8 mouse cellular contexts compared by ENCODE assay signal in genomic region chr5:30709744-30710383, GRCm38 (mm10). TPM values are rescaled to one million over a fixed set of nuclear protein-coding genes. Genes with fewer than 3 reads are reported as not detected.
A peak's percentile ranks its signal among the peaks of the same experiment; 100 is the strongest.
DNase-seq lines count a peak whose midpoint lies in the region; ATAC-seq and TF ChIP-seq lines count a peak whose summit lies in the region.
"Had no signal": no experiment of that assay in that cellular context is flagged by ENCODE, and none has a peak within 500 bp of the region (broad histone marks: within the 10 kb centered on the region; RNA-seq: fewer than 3 reads in every experiment).

No protein-coding gene starts in this region.

- in situ Hi-C loops in ES-E14 (cut with MboI; ENCODE audit: low sequenced_read_pairs in 2 of 2, unreplicated experiment in 2 of 2): no loop called here

- H3K9ac ChIP-seq in ES-E14 (ENCODE audit: insufficient read depth, low read depth, low read length, poor library complexity, severe bottlenecking): no peak overlapping the region
- no peak overlapping the region for H3K9ac ChIP-seq in midbrain, embryonic 14.5 days (replicated peaks; ENCODE audit: low read length)
- H3K9ac ChIP-seq: neural tube, embryonic 12.5 days had no signal

- no peak overlapping the region for H3K4me2 ChIP-seq in midbrain, embryonic 14.5 days (ENCODE audit: low read length)

- no peak overlapping the region for H3K27ac ChIP-seq in ES-E14 (ENCODE audit: insufficient read depth, low read depth, low read length, poor library complexity, severe bottlenecking)
- H3K27ac ChIP-seq in midbrain, embryonic 14.5 days (replicated peaks; ENCODE audit: low read depth, low read length): no peak overlapping the region
- H3K27ac ChIP-seq: neural tube, embryonic 12.5 days had no signal

- intact Hi-C loops in heart, postnatal 36 days (cut with DNase I): loop anchor here (1.0 kb wide), 2 partner anchors 65 to 86 kb away; no protein-coding TSS in a partner anchor

- no peak overlapping the region for H3K4me3 ChIP-seq in ES-E14 (ENCODE audit: insufficient read depth in 1 of 2, low read depth in 1 of 2, low read length in 2 of 2, poor library complexity in 1 of 2, severe bottlenecking in 1 of 2)
- H3K4me3 ChIP-seq in midbrain, embryonic 14.5 days (replicated peaks; ENCODE audit: low read depth, low read length): no peak overlapping the region

- peaks cover 2 to 7% of the 10 kb centered on the region in 2 experiments; a peak in 1 of 4 replicates for H3K4me1 ChIP-seq in ES-E14 (ENCODE audit: control insufficient read depth in 2 of 2, insufficient read depth in 2 of 2, low read length in 2 of 2, poor library complexity in 1 of 2)
- H3K4me1 ChIP-seq in midbrain, embryonic 14.5 days (ENCODE audit: control insufficient read depth, insufficient read depth, low read length): peaks cover 16% of the 10 kb centered on the region

- no peaks in the 10 kb centered on the region for H3K27me3 ChIP-seq in midbrain, embryonic 14.5 days (ENCODE audit: control insufficient read depth, insufficient read depth, low read length)
- H3K27me3 ChIP-seq: neural tube, embryonic 12.5 days had no signal

- DNase-seq in ES-E14 (ENCODE audit: low read depth, low spot score): peak; percentile 74
- peak; percentile 65 to 69 for DNase-seq in adrenal gland, adult 18-20 months (ENCODE audit: low spot score in 2 of 2)
- DNase-seq in embryo, embryonic 11.5 days (ENCODE audit: low read depth, low spot score): peak; percentile 82
- peak; percentile 73 for DNase-seq in heart, postnatal 36 days
- peak; percentile 60 for DNase-seq in left cerebral cortex, adult 11 months (ENCODE audit: low spot score)
- DNase-seq in midbrain, embryonic 14.5 days: peak; percentile 93
- DNase-seq in spleen, postnatal 36 days (ENCODE audit: low spot score in 2 of 2): peak; percentile 48 to 60

- H3K36me3 ChIP-seq in ES-E14 (ENCODE audit: control insufficient read depth, insufficient read depth, low read length, poor library complexity, severe bottlenecking): no peaks in the 10 kb centered on the region
- H3K36me3 ChIP-seq in midbrain, embryonic 14.5 days (ENCODE audit: control insufficient read depth, insufficient read depth, low read length): no peaks in the 10 kb centered on the region
- H3K36me3 ChIP-seq: neural tube, embryonic 12.5 days had no signal

- H3K9me3 ChIP-seq in ES-E14 (ENCODE audit: control insufficient read depth, insufficient read depth, low read depth, low read length): no peaks in the 10 kb centered on the region
- H3K9me3 ChIP-seq in midbrain, embryonic 14.5 days (ENCODE audit: control insufficient read depth, low read length): no peaks in the 10 kb centered on the region
- H3K9me3 ChIP-seq: neural tube, embryonic 12.5 days had no signal

- ATAC-seq in midbrain, embryonic 14.5 days (ENCODE audit: low FRiP score, low TSS enrichment): no peak

- WGBS in midbrain, embryonic 14.5 days: 8% methylated on average over 13 of the region's 13 CpGs

TF ChIP-seq in ES-E14, 5 proteins besides CTCF, POLR2A, EP300 and RAD21:
- TF ChIP-seq ZC3H11A (IDR thresholded peaks at IDR 0.05; ENCODE audit: borderline replicate concordance, low read depth, low read length): peak; percentile 77; the same call in 1 of the 2 replicates
- no peak for TF ChIP-seq CHD2 (IDR thresholded peaks at IDR 0.05; ENCODE audit: low read depth, low read length)
TF ChIP-seq in ES-E14: peak in this region for 1.

RNA-seq across cellular contexts. Expression of gene Dpysl5, which starts 1.5 kb away (rescaled TPM):
- total RNA-seq in ES-E14 (2012; rRNA removed): 5.3 and 12.4 TPM in 2 replicates
- 1 to 10 TPM; 1.7 to 1.8 TPM for total RNA-seq in adrenal gland, adult 18-20 months (2021)
- total RNA-seq in heart, postnatal 36 days (2021): under 1 TPM; 0.69 to 0.79 TPM
- polyA plus RNA-seq in midbrain, embryonic 14.5 days (2014; fragmentation: Nextera tagmentation; extraction: Ambion mirVana): 219 and 240 TPM in 2 replicates

RNA-seq across cellular contexts. Expression of gene Cenpa, which starts 43.3 kb away (rescaled TPM):
- total RNA-seq in ES-E14 (2012; rRNA removed): 102 and 146 TPM in 2 replicates
- 1 to 10 TPM; 6.5 to 7.6 TPM for total RNA-seq in adrenal gland, adult 18-20 months (2021)
- 10 to 100 TPM; 49.5 to 55.2 TPM for total RNA-seq in heart, postnatal 36 days (2021)
- 40.0 and 65.3 TPM in 2 replicates for polyA plus RNA-seq in midbrain, embryonic 14.5 days (2014; fragmentation: Nextera tagmentation; extraction: Ambion mirVana)

Comparison
In these comparisons a context has a peak if more than half of its experiments do, and no peak if none do; other contexts are left out.
1. RNA of gene Cenpa, which starts 43.3 kb away (total RNA-seq): 102 to 146 TPM in ES-E14 and 49.5 to 55.2 TPM in heart, postnatal 36 days; 6.5 to 7.6 TPM in adrenal gland, adult 18-20 months; every median in the first group is over 4 times any median in the second.
2. Peak in every context shown above with its lines, with median percentiles within 50 percentile points of each other: DNase-seq.